Mouse (Mus musculus) A20 (cell line): Measurements from ENCODE around the gene 1700001O22Rik.

ENCODE experiments used
- DNase-seq: peaks from one replicate; pipeline ENCODE4 v3.0.0-alpha.2; 2011; ENCODE audit warnings: low read depth, low spot score

The 1700001O22Rik gene

GRCm38 (mm10) chr2:30754831-30755230, 48.6 kb downstream of the 1700001O22Rik start:
- no peak for DNase-seq

- DNase-seq = no peak
Observed at GRCm38 (mm10) chr2:30753219-30753618, 50.2 kb downstream of the 1700001O22Rik start.

GRCm38 (mm10) chr2:30752471-30752870, 51.0 kb downstream of the 1700001O22Rik start:
- DNase-seq = no peak

GRCm38 (mm10) chr2:30750025-30750424, 53.4 kb downstream of the 1700001O22Rik start:
- no peak for DNase-seq

- DNase-seq = no peak
Observed at GRCm38 (mm10) chr2:30747602-30748162, 55.8 kb downstream of the 1700001O22Rik start.
